Mouse (Mus musculus) intestine, embryonic 14.5 days (tissue): Measurements from ENCODE around the gene Ttc39b. TPM values are rescaled to one million over a fixed set of nuclear protein-coding genes. Genes with fewer than 3 reads are reported as not detected.
"Not testable (repeated sequence)": the region's sequence is repeated elsewhere in the genome, so short reads cannot be mapped to it uniquely, and the experiment has no call there.

Experiments used
- ATAC-seq: fragments of 200-750 bp; cut with Nextera tagmentation; replicated peaks from 2 replicates; pipeline ENCODE4 v1.8.0; 2017; ENCODE audit warnings: low read depth, moderate number of reproducible peaks, moderate TSS enrichment, moderate library complexity; ENCODE audit not compliant: low FRiP score, low TSS enrichment
- DNase-seq: peaks from one replicate; pipeline ENCODE4 v3.0.0-alpha.2; 2018; ENCODE audit warnings: low spot score
- H3K27ac ChIP-seq: fragments of 300-500 bp; sonication (generic); 2 replicates; pipeline ENCODE4 v1.5.1; 2014; ENCODE audit warnings: low read depth, mild to moderate bottlenecking, control low read depth
- H3K27me3 ChIP-seq: fragments of 300-500 bp; sonication (generic); replicated peaks from 2 replicates; pipeline ENCODE4 v1.6.1; 2014; ENCODE audit warnings: low read length, control low read depth; ENCODE audit not compliant: control insufficient read depth, insufficient read depth
- H3K36me3 ChIP-seq: fragments of 300-500 bp; sonication (generic); 2 replicates; pipeline ENCODE4 v1.6.1; 2014; ENCODE audit warnings: low read length, control low read depth; ENCODE audit not compliant: control insufficient read depth, insufficient read depth
- H3K4me1 ChIP-seq: fragments of 300-500 bp; sonication (generic); replicated peaks from 2 replicates; pipeline ENCODE4 v1.6.1; 2014; ENCODE audit warnings: low read length, control low read depth, mixed read lengths; ENCODE audit not compliant: control insufficient read depth, insufficient read depth
- H3K4me2 ChIP-seq: fragments of 300-500 bp; sonication (generic); 2 replicates; pipeline ENCODE4 v1.6.1; 2014; ENCODE audit warnings: low read length
- H3K4me3 ChIP-seq: fragments of 300-500 bp; sonication (generic); 2 replicates; pipeline ENCODE4 v1.5.1; 2014; ENCODE audit warnings: low read depth, low read length, control low read depth, mixed read lengths
- H3K9ac ChIP-seq: fragments of 300-500 bp; sonication (generic); 2 replicates; pipeline ENCODE4 v1.6.1; 2014; ENCODE audit warnings: mild to moderate bottlenecking, low read length
- H3K9me3 ChIP-seq: fragments of 300-500 bp; sonication (generic); 2 replicates; pipeline ENCODE4 v1.6.1; 2016; ENCODE audit warnings: low read length, control low read depth; ENCODE audit not compliant: control insufficient read depth
- WGBS: fragments of 180-500 bp; shearing (Covaris S2); extraction: QIAGEN DNeasy Blood & Tissue Kit; methylation state at CpG from one replicate; pipeline ENCODE4 v1.1.7; 2014; 5-methylcytosine and 5-hydroxymethylcytosine counted together
- polyA plus RNA-seq: library from polyadenylated mRNA; unstranded; fragments of >200 nt; fragmentation: Nextera tagmentation; extraction: Ambion mirVana; gene quantifications from 2 replicates; pipeline ENCODE4 v1.2.1, GENCODE M21; 2014

The Ttc39b gene
- polyA plus RNA-seq, 1 experiment from 2014 or later = 3.2 TPM

- DNase-seq (no peak), ATAC-seq (no peak)
- 84% methylated on average over 3 of the region's 3 CpGs for WGBS
- no peaks in the 10 kb centered on the region for H3K9me3 ChIP-seq
- H3K36me3 ChIP-seq = no peaks in the 10 kb centered on the region
- H3K27ac ChIP-seq = no peak overlapping the region
- H3K9ac ChIP-seq = no peak overlapping the region
- H3K4me1 ChIP-seq = no peaks in the 10 kb centered on the region
- H3K4me3 ChIP-seq = no peak overlapping the region
- no peaks in the 10 kb centered on the region for H3K27me3 ChIP-seq
- H3K4me2 ChIP-seq = no peak overlapping the region
Observed at GRCm38 (mm10) chr4:83258273-83258672, 65.8 kb downstream of the Ttc39b start.

DNA sequence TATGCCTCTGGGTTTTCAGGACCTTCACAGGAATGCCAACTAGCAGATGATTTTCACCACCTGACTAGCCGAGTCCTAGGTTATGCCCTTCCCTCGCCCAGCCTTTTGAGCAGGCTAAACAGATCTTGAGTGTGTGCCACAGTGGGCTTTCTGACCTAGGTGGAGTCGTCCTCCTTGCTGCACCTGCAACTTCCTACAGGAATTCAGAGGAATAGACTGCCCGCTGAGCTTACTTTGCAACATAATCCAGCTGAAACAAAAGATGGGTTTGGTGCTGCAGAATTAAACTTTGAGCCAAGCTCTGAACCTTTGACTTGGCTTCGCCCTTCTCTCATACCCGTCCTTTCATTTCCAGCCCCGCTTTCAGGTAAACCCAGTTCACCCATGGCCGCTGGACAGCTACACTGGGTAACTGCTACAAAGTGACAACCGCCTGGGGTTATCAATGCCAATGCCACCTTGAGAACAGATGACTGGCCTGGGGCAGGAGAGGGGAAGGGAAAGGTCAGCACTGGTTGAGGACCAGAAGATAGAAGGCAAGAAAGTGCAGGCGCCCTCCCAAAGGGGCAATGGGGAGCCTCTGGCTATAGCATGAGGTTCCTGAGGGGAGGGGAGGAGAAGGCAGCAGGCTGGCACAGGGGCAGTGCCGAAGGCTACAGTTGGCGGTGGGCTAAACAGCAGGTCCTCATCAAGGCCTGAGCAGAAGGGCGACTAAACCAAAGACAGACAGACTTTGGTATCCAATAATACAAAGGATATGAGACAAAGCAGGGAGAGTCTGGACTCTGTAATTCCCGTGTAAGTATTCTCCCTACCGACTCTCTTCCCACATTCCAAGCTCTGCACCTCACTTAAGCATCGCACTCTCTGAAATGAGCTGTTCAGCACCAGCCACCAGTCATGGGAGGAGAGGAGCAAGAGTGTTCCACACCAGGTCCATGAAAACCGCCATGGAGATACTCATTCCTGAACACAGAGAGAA lies 66.5 kb downstream of the Ttc39b start:
- ATAC-seq (no peak), DNase-seq (no peak)
- H3K27me3 ChIP-seq = no peaks in the 10 kb centered on the region
- no peaks in the 10 kb centered on the region for H3K9me3 ChIP-seq
- no peak overlapping the region for H3K27ac ChIP-seq
- 69% methylated on average over 17 of the region's 17 CpGs for WGBS
- H3K4me2 ChIP-seq = no peak overlapping the region
- H3K4me1 ChIP-seq = no peaks in the 10 kb centered on the region
- no peak overlapping the region for H3K9ac ChIP-seq
- H3K4me3 ChIP-seq = no peak overlapping the region
- H3K36me3 ChIP-seq = no peaks in the 10 kb centered on the region

GRCm38 (mm10) chr4:83256779-83257178 lies 67.3 kb downstream of the Ttc39b start:
- 93% methylated on average over 11 of the region's 11 CpGs for WGBS
- ATAC-seq = no peak
- no peak overlapping the region for H3K27ac ChIP-seq

GRCm38 (mm10) chr4:83254941-83255340 lies 69.1 kb downstream of the Ttc39b start:
- no peaks in the 10 kb centered on the region for H3K4me1 ChIP-seq
- H3K27me3 ChIP-seq = no peaks in the 10 kb centered on the region
- no peak overlapping the region for H3K9ac ChIP-seq
- H3K4me3 ChIP-seq = no peak overlapping the region
- H3K9me3 ChIP-seq = no peaks in the 10 kb centered on the region
- no peaks in the 10 kb centered on the region for H3K36me3 ChIP-seq
- no peak overlapping the region for H3K27ac ChIP-seq
- ATAC-seq (no peak), DNase-seq (no peak)
- 88% methylated on average over 10 of the region's 10 CpGs for WGBS
- no peak overlapping the region for H3K4me2 ChIP-seq

More at GRCm38 (mm10) chr4:83256779-83257178, 67.3 kb downstream of the Ttc39b start:
- no peaks in the 10 kb centered on the region for H3K9me3 ChIP-seq
- DNase-seq = no peak
- no peak overlapping the region for H3K9ac ChIP-seq
- H3K36me3 ChIP-seq = no peaks in the 10 kb centered on the region
- H3K4me2 ChIP-seq = no peak overlapping the region
- no peaks in the 10 kb centered on the region for H3K27me3 ChIP-seq
- H3K4me3 ChIP-seq = no peak overlapping the region
- no peaks in the 10 kb centered on the region for H3K4me1 ChIP-seq

DNA sequence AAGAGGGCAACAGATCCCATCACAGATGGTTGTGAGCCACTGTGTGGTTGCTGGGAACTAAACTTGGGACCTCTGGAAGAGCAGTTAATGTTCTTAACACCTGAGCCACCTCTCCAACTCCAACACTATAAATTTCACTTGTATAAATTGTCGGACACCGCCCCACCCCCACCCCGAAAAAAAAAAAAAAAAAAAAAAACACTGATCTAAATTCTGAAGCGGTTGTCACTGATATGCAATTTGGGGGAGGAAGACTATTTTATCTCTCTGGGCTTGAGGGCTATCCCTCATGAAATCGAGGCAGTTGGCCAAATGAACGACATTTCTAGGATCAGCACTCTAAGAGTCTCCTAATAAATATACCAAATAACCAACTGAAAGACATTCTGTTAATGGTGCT lies 70.4 kb downstream of the Ttc39b start:
- H3K4me1 ChIP-seq = no peaks in the 10 kb centered on the region
- WGBS = 93% methylated on average over 6 of the region's 6 CpGs

GRCm38 (mm10) chr4:83243706-83244105 lies 80.3 kb downstream of the Ttc39b start:
- H3K4me1 ChIP-seq = no peaks in the 10 kb centered on the region
- no peak overlapping the region for H3K27ac ChIP-seq
- no peak overlapping the region for H3K9ac ChIP-seq
- H3K4me2 ChIP-seq = no peak overlapping the region
- 91% methylated on average over 10 of the region's 10 CpGs for WGBS
- no peaks in the 10 kb centered on the region for H3K36me3 ChIP-seq
- no peak overlapping the region for H3K4me3 ChIP-seq
- ATAC-seq = no peak
- DNase-seq = no peak
- no peaks in the 10 kb centered on the region for H3K9me3 ChIP-seq
- no peaks in the 10 kb centered on the region for H3K27me3 ChIP-seq

More for the DNA sequence above, 70.4 kb downstream of the Ttc39b start:
- no peak overlapping the region for H3K27ac ChIP-seq
- H3K9ac ChIP-seq = no peak overlapping the region
- H3K36me3 ChIP-seq = no peaks in the 10 kb centered on the region
- no peak overlapping the region for H3K4me2 ChIP-seq
- no peaks in the 10 kb centered on the region for H3K27me3 ChIP-seq
- H3K4me3 ChIP-seq = no peak overlapping the region
- H3K9me3 ChIP-seq = no peaks in the 10 kb centered on the region
- DNase-seq (no peak), ATAC-seq (no peak)

- no peak for ATAC-seq
- DNase-seq = no peak
- 66% methylated on average over 5 of the region's 5 CpGs for whole genome bisulfite sequencing
- Histone ChIP-seq H3K27ac (no peak overlapping the region), H3K27me3 (no peaks in the 10 kb centered on the region), H3K9ac (no peak overlapping the region), H3K4me2 (no peak overlapping the region), H3K4me1 (no peaks in the 10 kb centered on the region), H3K4me3 (no peak overlapping the region), H3K36me3 (no peaks in the 10 kb centered on the region), H3K9me3 (no peaks in the 10 kb centered on the region)
Observed at GRCm38 (mm10) chr4:83241630-83242029, 82.4 kb downstream of the Ttc39b start.

DNA sequence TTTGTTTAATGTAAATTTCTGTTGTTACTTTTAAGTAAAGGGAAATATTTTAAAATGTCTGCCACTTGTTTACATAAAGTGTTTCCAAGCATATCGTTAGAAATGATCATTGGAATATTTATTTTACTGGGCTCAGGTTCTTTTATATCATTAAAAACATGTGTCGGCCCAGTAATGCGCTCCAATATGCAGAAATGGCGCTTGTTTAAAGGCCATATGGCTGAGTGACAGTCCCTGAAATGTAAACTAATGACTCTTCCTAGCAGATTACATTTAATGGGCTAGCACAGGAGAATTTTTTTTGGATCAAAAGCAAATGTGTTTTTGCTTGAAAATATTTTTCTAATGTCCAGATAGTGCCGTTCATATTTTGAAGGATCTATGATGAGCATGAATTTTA lies 86.4 kb downstream of the Ttc39b start:
- no peak for ATAC-seq
- WGBS = 49% methylated on average over 5 of the region's 5 CpGs
- H3K4me1 ChIP-seq = 0 out of 2 replicates have a peak, but pooled peaks cover 9% of the 10 kb centered on the region
- H3K9me3 ChIP-seq = no peaks in the 10 kb centered on the region
- H3K9ac ChIP-seq = no peak overlapping the region
- no peaks in the 10 kb centered on the region for H3K27me3 ChIP-seq
- no peak overlapping the region for H3K4me3 ChIP-seq
- DNase-seq = no peak
- no peaks in the 10 kb centered on the region for H3K36me3 ChIP-seq
- H3K27ac ChIP-seq = no peak overlapping the region
- no peak overlapping the region for H3K4me2 ChIP-seq

GRCm38 (mm10) chr4:83235304-83235703 lies 88.8 kb downstream of the Ttc39b start:
- WGBS = 68% methylated on average over 1 of the region's 3 CpGs
- H3K27ac ChIP-seq, H3K4me2 ChIP-seq, H3K27me3 ChIP-seq, DNase-seq, H3K9ac ChIP-seq, H3K4me3 ChIP-seq, ATAC-seq, H3K9me3 ChIP-seq, H3K36me3 ChIP-seq: not testable (repeated sequence)
- peaks cover 19% of the 10 kb centered on the region; the same call in 1 of the 2 replicates for H3K4me1 ChIP-seq
